ENCODE assay signal across 27 mouse cellular contexts in the genomic region with DNA sequence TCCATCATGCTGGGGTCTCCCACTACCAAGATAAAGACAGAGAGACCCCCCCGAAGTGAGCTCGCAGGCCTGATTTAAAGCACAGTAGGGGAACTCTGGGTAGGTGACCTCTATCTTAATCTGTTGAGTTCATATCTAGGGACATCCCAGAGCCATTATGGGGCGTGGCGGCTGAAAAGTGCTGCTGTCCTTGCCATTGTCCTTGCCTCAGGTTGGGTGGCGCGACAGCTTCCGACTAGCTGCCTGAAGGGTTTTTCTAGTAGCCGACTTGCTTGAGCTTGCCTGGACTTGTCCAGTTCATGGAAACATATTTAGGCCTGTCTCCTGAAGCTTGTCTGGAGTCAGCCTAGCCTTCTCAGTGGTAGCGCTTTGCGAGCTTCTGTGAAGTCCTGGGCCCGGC. TPM values are rescaled to one million over a fixed set of nuclear protein-coding genes. Genes with fewer than 3 reads are reported as not detected.
"Had no signal": no experiment of that assay in that cellular context is flagged by ENCODE, and none has a peak within 500 bp of the region (broad histone marks: within the 10 kb centered on the region; RNA-seq: fewer than 3 reads in every experiment).

No protein-coding gene starts in this region.

- DNase-seq: kidney, adult 2 months; kidney, postnatal 14 days; kidney, postnatal 4 days; layer of hippocampus, postnatal 36 days; left cerebral cortex, postnatal 4 days; liver, postnatal 0 days; lung, embryonic 14.5 days; thymus, adult 2 months; thymus, postnatal 14 days had no signal

- H3K4me3 ChIP-seq: kidney, embryonic 15.5 days; left cerebral cortex, adult 2 months; limb, embryonic 12.5 days; limb, embryonic 15.5 days; midbrain, embryonic 10.5 days; midbrain, embryonic 13.5 days; myocyte; neural tube, embryonic 13.5 days had no signal

- H3K4me2 ChIP-seq: limb, embryonic 12.5 days; limb, embryonic 15.5 days; liver, embryonic 11.5 days; lung, embryonic 14.5 days; midbrain, embryonic 13.5 days; neural tube, embryonic 13.5 days had no signal

- H3K27ac ChIP-seq: left cerebral cortex, adult 2 months; limb, embryonic 12.5 days; limb, embryonic 15.5 days; liver, embryonic 14.5 days; macrophage; midbrain, embryonic 10.5 days; midbrain, embryonic 13.5 days; neural tube, embryonic 13.5 days; stomach, postnatal 0 days had no signal

- H3K27me3 ChIP-seq: kidney, embryonic 15.5 days; limb, embryonic 12.5 days; limb, embryonic 15.5 days had no signal

- H3K4me1 ChIP-seq: midbrain, embryonic 10.5 days; midbrain, embryonic 13.5 days; neural tube, embryonic 13.5 days had no signal

- H3K9me3 ChIP-seq: kidney, embryonic 15.5 days; limb, embryonic 15.5 days; midbrain, embryonic 13.5 days; neural tube, embryonic 13.5 days had no signal

- H3K9ac ChIP-seq: kidney, embryonic 15.5 days; limb, embryonic 12.5 days; limb, embryonic 15.5 days; liver, embryonic 14.5 days; liver, postnatal 0 days; lung, embryonic 14.5 days; midbrain, embryonic 13.5 days; neural tube, embryonic 13.5 days had no signal

- ATAC-seq: liver, postnatal 0 days; lung, postnatal 0 days; midbrain, embryonic 13.5 days; midbrain, embryonic 16.5 days had no signal

RNA-seq across cellular contexts. Expression of a gene that starts 38.4 kb away (rescaled TPM):
- total RNA-seq: megakaryocyte, adult 5-6 weeks; monocyte, adult 5-6 weeks; neutrophil, adult 5-6 weeks had no signal
- polyA plus RNA-seq: kidney, embryonic 15.5 days; limb, embryonic 12.5 days; limb, embryonic 15.5 days; liver, embryonic 11.5 days; liver, embryonic 14.5 days; lung, embryonic 14.5 days; lung, postnatal 0 days; macrophage; midbrain, embryonic 10.5 days; midbrain, embryonic 13.5 days; neural tube, embryonic 13.5 days; stomach, embryonic 14.5 days; stomach, postnatal 0 days had no signal
